Mouse (Mus musculus): ENCODE measurements around the gene Mctp1. TPM values are rescaled to one million over a fixed set of nuclear protein-coding genes. Genes with fewer than 3 reads are reported as not detected.

Gene Mctp1
- polyA plus RNA-seq, 1 experiment from 2014 or later: 5.3 TPM

DNA sequence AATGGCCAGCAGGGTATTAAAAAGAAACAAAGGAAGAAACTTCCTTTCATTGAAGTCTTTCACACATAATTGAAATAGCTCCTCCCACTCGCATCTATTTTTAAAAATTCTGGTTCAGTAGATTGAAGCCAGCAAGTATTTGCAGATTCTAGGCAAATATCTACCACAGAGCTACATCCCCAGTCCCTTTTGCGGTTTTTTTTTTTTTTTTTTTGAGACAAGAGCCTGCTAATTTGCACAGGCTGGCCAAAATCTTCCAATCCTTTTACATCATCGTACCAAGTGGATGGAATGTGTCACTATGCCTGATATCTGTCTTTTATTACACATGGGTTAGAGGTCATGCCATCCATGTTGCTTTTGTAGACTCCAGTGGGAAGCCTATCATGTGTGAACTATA lies 486.0 kb downstream of the Mctp1 start:
- ATAC-seq (replicated peaks; ENCODE audit: low FRiP score) (no peak), DNase-seq (ENCODE audit: low spot score) (no peak)
- H3K27ac ChIP-seq (ENCODE audit: low read depth, low read length): no peak overlapping the region
- H3K9ac ChIP-seq (ENCODE audit: low read length): no peak overlapping the region
- no peak overlapping the region for H3K4me2 ChIP-seq (ENCODE audit: low read depth, low read length, severe bottlenecking)
- WGBS: 80% methylated on average over 3 of the region's 3 CpGs
- H3K36me3 ChIP-seq (ENCODE audit: control insufficient read depth, insufficient read depth, low read length): no peaks in the 10 kb centered on the region
- H3K9me3 ChIP-seq (ENCODE audit: control insufficient read depth, low read length): no peaks in the 10 kb centered on the region
- no peak overlapping the region for H3K4me3 ChIP-seq (ENCODE audit: low read depth, low read length)
- H3K4me1 ChIP-seq (replicated peaks; ENCODE audit: control insufficient read depth, insufficient read depth, low read length): no peaks in the 10 kb centered on the region
- H3K27me3 ChIP-seq (ENCODE audit: control insufficient read depth, insufficient read depth, low read length): no peaks in the 10 kb centered on the region

DNA sequence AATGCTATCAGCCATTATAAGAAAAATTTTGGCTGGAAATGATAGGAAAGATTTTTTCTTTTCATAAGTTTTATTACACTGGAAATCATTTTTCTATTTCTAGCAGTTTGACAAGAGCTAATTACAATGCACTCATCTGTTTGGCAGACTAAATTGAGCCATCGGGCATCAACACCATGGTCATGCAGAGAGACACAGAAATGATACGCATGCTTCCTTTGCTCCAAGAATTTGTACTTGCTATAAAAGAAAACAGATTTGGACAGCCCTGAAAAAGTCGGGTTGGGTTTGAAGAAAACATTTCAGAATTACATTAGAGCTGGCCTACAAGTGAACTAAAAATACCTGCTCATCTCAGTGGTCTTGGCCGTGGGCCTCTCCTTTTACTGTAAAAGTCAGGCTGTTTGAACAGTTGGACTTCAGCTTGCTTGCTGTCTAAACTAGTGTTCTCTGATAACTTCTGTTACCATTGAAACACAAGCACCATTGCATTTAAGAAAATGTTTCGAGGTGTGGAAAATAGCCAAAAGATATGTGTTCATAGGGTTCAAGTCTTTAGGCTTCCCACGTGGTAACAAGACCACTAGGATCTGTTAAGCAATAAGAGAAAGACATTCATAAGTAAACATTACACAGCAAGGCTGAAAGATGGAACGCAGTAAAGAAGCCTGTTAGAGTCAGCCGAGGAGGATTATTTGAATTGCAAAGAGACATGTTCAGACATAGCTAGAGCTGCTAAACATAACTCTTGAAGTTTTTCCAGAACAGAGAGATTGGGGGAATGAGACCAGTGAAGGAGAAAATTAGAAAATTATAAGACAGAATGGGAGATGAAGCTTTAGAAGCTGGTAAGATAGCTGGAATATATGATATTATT lies 493.8 kb downstream of the Mctp1 start:
- Histone ChIP-seq H3K27me3 (ENCODE audit: control insufficient read depth, insufficient read depth, low read length) (no peaks in the 10 kb centered on the region), H3K9ac (ENCODE audit: low read length) (no peak overlapping the region), H3K4me3 (ENCODE audit: low read depth, low read length) (no peak overlapping the region), H3K9me3 (ENCODE audit: control insufficient read depth, low read length) (no peaks in the 10 kb centered on the region), H3K36me3 (ENCODE audit: control insufficient read depth, insufficient read depth, low read length) (no peaks in the 10 kb centered on the region), H3K4me2 (ENCODE audit: low read depth, low read length, severe bottlenecking) (no peak overlapping the region), H3K27ac (ENCODE audit: low read depth, low read length) (no peak overlapping the region), H3K4me1 (replicated peaks; ENCODE audit: control insufficient read depth, insufficient read depth, low read length) (no peaks in the 10 kb centered on the region)
- ATAC-seq (replicated peaks; ENCODE audit: low FRiP score) (no peak), DNase-seq (ENCODE audit: low spot score) (no peak)
- 86% methylated on average over 8 of the region's 8 CpGs for WGBS

DNA sequence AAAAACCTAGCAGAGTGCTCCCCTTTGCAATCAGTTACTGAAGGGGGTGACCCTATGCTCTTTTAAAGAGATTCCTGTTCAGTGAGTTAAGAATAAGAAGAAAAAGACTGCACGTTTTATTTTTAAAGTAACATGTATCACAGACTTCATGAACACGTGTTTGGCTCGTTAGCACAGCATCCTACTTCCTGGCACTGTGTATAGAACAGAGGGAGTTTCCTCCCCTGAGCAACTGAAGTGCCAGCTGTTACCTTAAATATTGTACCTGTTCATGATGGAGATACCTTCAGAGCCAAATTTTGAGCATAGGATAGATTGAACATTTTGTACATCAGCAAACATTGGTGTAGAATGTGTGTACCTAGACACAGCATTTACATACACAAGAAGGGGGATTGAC lies 494.7 kb downstream of the Mctp1 start:
- Histone ChIP-seq H3K4me2 (ENCODE audit: low read depth, low read length, severe bottlenecking) (no peak overlapping the region), H3K27ac (ENCODE audit: low read depth, low read length) (no peak overlapping the region), H3K9ac (ENCODE audit: low read length) (no peak overlapping the region), H3K4me1 (replicated peaks; ENCODE audit: control insufficient read depth, insufficient read depth, low read length) (no peaks in the 10 kb centered on the region), H3K9me3 (ENCODE audit: control insufficient read depth, low read length) (no peaks in the 10 kb centered on the region), H3K36me3 (ENCODE audit: control insufficient read depth, insufficient read depth, low read length) (no peaks in the 10 kb centered on the region), H3K27me3 (ENCODE audit: control insufficient read depth, insufficient read depth, low read length) (no peaks in the 10 kb centered on the region), H3K4me3 (ENCODE audit: low read depth, low read length) (no peak overlapping the region)
- 61% methylated on average over 3 of the region's 3 CpGs for WGBS
- DNase-seq (ENCODE audit: low spot score): no peak
- no peak for ATAC-seq (replicated peaks; ENCODE audit: low FRiP score)

DNA sequence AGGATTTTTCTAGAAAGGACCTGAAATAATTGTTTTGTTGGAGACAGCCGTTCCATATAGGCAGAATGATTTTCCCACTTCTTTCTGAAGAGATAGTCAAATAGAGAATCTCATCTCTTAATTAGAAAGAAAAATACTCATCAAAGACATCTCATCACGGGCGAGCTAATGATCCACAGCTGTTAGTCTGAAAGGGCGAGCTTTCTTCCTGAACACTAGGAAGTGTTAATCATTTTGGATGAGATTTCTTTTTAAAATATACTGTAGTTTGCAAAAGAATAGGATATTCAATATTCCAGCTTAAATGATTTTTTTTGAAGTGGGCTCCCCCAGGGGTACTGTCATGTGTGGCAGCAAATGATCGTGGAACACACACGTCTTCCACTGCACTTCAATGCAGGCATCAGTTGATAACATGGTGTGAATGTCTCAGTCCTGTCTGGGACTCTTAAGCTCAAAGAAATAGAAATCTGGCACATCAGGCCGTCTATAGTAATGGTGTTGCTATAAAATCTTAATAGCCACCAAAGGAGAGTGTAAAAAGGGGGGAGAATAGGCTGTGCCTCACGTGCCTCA lies 500.3 kb downstream of the Mctp1 start:
- DNase-seq (ENCODE audit: low spot score) (no peak), ATAC-seq (replicated peaks; ENCODE audit: low FRiP score) (no peak)
- no peaks in the 10 kb centered on the region for H3K36me3 ChIP-seq (ENCODE audit: control insufficient read depth, insufficient read depth, low read length)
- H3K4me3 ChIP-seq (ENCODE audit: low read depth, low read length): no peak overlapping the region
- H3K27me3 ChIP-seq (ENCODE audit: control insufficient read depth, insufficient read depth, low read length): no peaks in the 10 kb centered on the region
- H3K9me3 ChIP-seq (ENCODE audit: control insufficient read depth, low read length): no peaks in the 10 kb centered on the region
- WGBS: 74% methylated on average over 8 of the region's 8 CpGs
- no peaks in the 10 kb centered on the region for H3K4me1 ChIP-seq (replicated peaks; ENCODE audit: control insufficient read depth, insufficient read depth, low read length)
- H3K27ac ChIP-seq (ENCODE audit: low read depth, low read length): no peak overlapping the region
- H3K4me2 ChIP-seq (ENCODE audit: low read depth, low read length, severe bottlenecking): no peak overlapping the region
- no peak overlapping the region for H3K9ac ChIP-seq (ENCODE audit: low read length)

DNA sequence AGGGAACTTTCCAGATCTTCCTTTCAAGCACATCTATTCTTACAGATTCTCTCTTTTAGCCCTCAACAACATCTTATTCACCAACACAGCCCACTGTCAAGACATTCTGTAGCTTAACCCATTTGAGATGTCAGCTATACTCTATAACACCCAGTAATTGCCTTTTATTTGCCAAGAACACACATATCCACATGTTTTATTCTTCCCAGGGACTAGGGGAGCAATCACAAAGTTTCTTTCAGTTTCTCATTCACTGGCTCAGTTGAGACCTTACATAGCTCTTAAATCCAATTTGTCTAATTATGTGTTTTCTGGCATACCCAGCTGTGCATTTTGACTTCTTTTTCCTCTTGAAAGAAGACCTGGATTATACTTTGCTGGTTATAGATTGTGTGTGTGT lies 508.7 kb downstream of the Mctp1 start:
- H3K9ac ChIP-seq (ENCODE audit: low read length): no peak overlapping the region
- H3K27me3 ChIP-seq (ENCODE audit: control insufficient read depth, insufficient read depth, low read length): no peaks in the 10 kb centered on the region
- H3K4me2 ChIP-seq (ENCODE audit: low read depth, low read length, severe bottlenecking): no peak overlapping the region
- no peaks in the 10 kb centered on the region for H3K4me1 ChIP-seq (replicated peaks; ENCODE audit: control insufficient read depth, insufficient read depth, low read length)
- DNase-seq (ENCODE audit: low spot score): no peak
- H3K4me3 ChIP-seq (ENCODE audit: low read depth, low read length): no peak overlapping the region
- no peaks in the 10 kb centered on the region for H3K9me3 ChIP-seq (ENCODE audit: control insufficient read depth, low read length)
- no peaks in the 10 kb centered on the region for H3K36me3 ChIP-seq (ENCODE audit: control insufficient read depth, insufficient read depth, low read length)
- ATAC-seq (replicated peaks; ENCODE audit: low FRiP score): no peak
- no peak overlapping the region for H3K27ac ChIP-seq (ENCODE audit: low read depth, low read length)

DNA sequence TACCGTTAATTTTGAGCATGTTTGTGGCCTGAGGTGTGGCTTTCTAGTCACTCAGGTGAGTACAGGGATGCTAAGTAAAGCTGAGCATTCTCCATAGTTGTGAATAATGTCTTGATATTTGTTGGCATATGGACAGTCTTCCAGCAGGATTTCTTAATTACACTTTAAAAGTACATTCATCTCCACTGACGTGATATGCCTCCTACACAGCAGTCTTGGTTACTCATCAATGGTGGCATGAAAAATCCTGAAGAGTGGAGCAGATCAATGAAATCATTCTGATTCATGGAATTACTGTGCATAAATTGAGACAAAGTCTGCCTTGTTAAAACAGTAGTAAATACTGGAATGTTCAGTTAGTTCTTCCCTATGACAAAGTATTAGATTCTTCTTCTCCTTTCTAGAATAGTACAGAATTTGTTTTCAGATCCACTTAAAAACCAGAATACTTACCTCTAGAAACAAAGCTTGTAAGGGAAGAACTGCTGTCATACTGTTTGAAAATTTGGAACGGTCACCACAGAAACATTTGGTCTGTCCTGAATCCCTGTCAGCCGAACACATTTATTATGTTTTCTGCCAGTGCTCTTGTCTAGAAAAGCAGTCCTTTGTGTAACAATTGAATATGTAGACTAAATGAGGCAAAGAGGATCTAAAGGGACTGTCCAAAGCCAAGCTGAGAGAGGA lies 511.6 kb downstream of the Mctp1 start:
- DNase-seq (ENCODE audit: low spot score): no peak
- 81% methylated on average over 4 of the region's 4 CpGs for WGBS
- Histone ChIP-seq H3K36me3 (ENCODE audit: control insufficient read depth, insufficient read depth, low read length) (no peaks in the 10 kb centered on the region), H3K27me3 (ENCODE audit: control insufficient read depth, insufficient read depth, low read length) (no peaks in the 10 kb centered on the region), H3K9me3 (ENCODE audit: control insufficient read depth, low read length) (no peaks in the 10 kb centered on the region), H3K4me2 (ENCODE audit: low read depth, low read length, severe bottlenecking) (no peak overlapping the region), H3K4me1 (replicated peaks; ENCODE audit: control insufficient read depth, insufficient read depth, low read length) (no peaks in the 10 kb centered on the region), H3K27ac (ENCODE audit: low read depth, low read length) (no peak overlapping the region), H3K4me3 (ENCODE audit: low read depth, low read length) (no peak overlapping the region), H3K9ac (ENCODE audit: low read length) (no peak overlapping the region)
- no peak for ATAC-seq (replicated peaks; ENCODE audit: low FRiP score)

DNA sequence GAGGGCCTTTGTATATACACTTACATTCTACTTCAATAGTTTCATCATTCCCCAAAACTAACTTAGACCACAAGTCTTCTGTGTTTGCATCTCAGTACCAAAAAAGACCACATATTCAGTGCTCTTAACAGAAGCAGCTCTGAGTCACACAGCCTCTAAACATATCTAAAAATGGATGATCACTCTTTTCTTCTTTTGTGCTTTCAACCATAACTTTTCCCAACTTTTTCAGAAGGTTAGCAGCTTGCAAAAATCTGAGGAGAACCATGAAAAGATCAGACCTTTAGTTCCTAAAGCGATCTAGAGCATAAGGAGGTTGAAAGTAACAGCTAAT lies 512.1 kb downstream of the Mctp1 start:
- H3K4me1 ChIP-seq (replicated peaks; ENCODE audit: control insufficient read depth, insufficient read depth, low read length): no peaks in the 10 kb centered on the region
- H3K9ac ChIP-seq (ENCODE audit: low read length): no peak overlapping the region
- H3K27ac ChIP-seq (ENCODE audit: low read depth, low read length): no peak overlapping the region
- 89% methylated on average over 1 of the region's 1 CpGs for WGBS
- H3K9me3 ChIP-seq (ENCODE audit: control insufficient read depth, low read length): no peaks in the 10 kb centered on the region
- no peaks in the 10 kb centered on the region for H3K36me3 ChIP-seq (ENCODE audit: control insufficient read depth, insufficient read depth, low read length)
- H3K4me3 ChIP-seq (ENCODE audit: low read depth, low read length): no peak overlapping the region
- no peak for ATAC-seq (replicated peaks; ENCODE audit: low FRiP score)
- H3K4me2 ChIP-seq (ENCODE audit: low read depth, low read length, severe bottlenecking): no peak overlapping the region
- H3K27me3 ChIP-seq (ENCODE audit: control insufficient read depth, insufficient read depth, low read length): no peaks in the 10 kb centered on the region
- DNase-seq (ENCODE audit: low spot score): no peak

DNA sequence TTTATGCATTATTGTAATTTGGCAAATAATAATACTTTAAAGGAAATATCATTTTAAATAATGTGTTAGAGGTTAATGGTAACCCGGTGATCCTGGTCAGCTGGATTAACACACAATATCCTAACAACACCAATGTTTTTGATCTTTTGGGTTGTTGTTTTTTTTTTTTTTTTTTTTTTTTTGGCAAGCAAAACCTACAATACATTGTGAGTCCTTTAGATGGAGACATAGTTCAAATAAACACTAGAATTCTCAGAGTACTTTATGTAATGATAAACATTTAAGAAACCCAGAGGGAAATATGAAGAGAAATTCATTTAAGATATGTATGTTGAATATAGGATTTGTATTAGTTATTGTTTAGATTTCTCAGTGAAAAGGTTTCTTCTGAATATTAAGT lies 534.0 kb downstream of the Mctp1 start:
- ATAC-seq (replicated peaks; ENCODE audit: low FRiP score): no peak
- Histone ChIP-seq H3K36me3 (ENCODE audit: control insufficient read depth, insufficient read depth, low read length) (no peaks in the 10 kb centered on the region), H3K4me3 (ENCODE audit: low read depth, low read length) (no peak overlapping the region), H3K4me1 (replicated peaks; ENCODE audit: control insufficient read depth, insufficient read depth, low read length) (no peaks in the 10 kb centered on the region), H3K27me3 (ENCODE audit: control insufficient read depth, insufficient read depth, low read length) (no peaks in the 10 kb centered on the region), H3K4me2 (ENCODE audit: low read depth, low read length, severe bottlenecking) (no peak overlapping the region), H3K9ac (ENCODE audit: low read length) (no peak overlapping the region), H3K9me3 (ENCODE audit: control insufficient read depth, low read length) (no peaks in the 10 kb centered on the region), H3K27ac (ENCODE audit: low read depth, low read length) (no peak overlapping the region)
- WGBS: 93% methylated on average over 1 of the region's 1 CpGs
- DNase-seq (ENCODE audit: low spot score): no peak

Measured in forebrain, embryonic 11.5 days (tissue).